In the genomic region with DNA sequence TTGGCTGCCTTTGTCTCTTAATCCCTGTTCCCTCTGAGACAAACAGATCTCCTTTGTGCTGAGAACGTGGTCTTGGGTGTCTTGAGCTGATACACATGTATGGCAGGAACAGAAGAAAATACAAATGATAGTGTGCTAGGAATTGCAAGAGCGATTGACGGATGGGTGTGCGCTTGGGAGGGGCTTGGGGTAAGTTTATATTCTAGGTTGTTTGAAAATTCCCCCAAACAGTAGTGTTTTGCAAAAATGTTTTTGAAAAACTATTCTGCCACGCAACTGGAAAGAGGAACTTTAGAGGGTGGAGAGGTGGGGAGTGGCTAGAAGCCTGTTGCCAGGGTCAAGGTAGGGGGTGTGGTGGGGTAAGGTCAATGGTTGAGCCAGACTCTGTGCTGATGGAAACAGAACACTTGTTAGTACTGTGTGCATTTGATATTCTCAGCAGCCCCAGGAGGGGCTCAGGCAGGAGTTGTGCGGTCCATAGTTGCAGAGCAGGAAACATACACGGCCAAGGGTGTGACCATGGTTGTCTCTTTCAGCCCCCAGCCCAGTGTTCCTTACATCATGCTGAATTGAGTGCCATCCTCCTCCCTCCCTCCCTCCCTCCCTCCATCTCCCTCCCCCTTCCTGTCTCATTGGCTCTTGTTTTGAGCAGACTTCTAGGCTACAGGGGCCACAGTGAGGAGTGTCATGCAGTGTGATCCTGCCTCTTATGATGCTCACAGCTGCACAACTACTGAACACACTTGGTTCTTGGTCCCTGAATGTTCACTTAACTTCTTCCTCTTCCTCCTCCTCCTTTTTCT, we compare ENCODE assay signal across 29 mouse cellular contexts.
DNase-seq lines count a peak whose midpoint lies in the region; ATAC-seq lines count a peak whose summit lies in the region.
"Had no signal": no experiment of that assay in that cellular context is flagged by ENCODE, and none has a peak within 500 bp of the region (broad histone marks: within the 10 kb centered on the region; RNA-seq: fewer than 3 reads in every experiment).

No protein-coding gene starts in this region.

- DNase-seq in heart, adult 18-20 months: no peak
- DNase-seq in kidney, postnatal 4 days: no peak
- DNase-seq in A20 (ENCODE audit: low read depth, low spot score): peak; percentile 80
- DNase-seq in gastrocnemius, adult 18-20 months (ENCODE audit: low spot score): no peak
- DNase-seq: adrenal gland, adult 8-10 months; cerebellum, adult 11-12 months; cerebellum, postnatal 10 days; gastrocnemius, adult 2 months; kidney, adult 8-10 months; kidney, postnatal 36 days; lung, postnatal 10 days; retina, postnatal 1 day; right cerebral cortex, postnatal 25 days had no signal

- no peak overlapping the region for H3K4me3 ChIP-seq in heart, embryonic 11.5 days (ENCODE audit: low read depth, low read length)
- no peak overlapping the region for H3K4me3 ChIP-seq in kidney, embryonic 16.5 days (ENCODE audit: low read length)
- no peak overlapping the region for H3K4me3 ChIP-seq in limb, embryonic 13.5 days
- H3K4me3 ChIP-seq: embryonic facial prominence, embryonic 13.5 days; erythroblast, embryonic 14.5 days; forebrain, embryonic 12.5 days; gastrocnemius, adult 2 months; heart, embryonic 10.5 days; hindbrain, embryonic 15.5 days; intestine, embryonic 15.5 days; midbrain, embryonic 13.5 days had no signal

- H3K4me2 ChIP-seq in heart, embryonic 11.5 days: no peak overlapping the region
- no peak overlapping the region for H3K4me2 ChIP-seq in kidney, embryonic 16.5 days (replicated peaks; ENCODE audit: low read depth, low read length)
- H3K4me2 ChIP-seq in limb, embryonic 13.5 days (replicated peaks): no peak overlapping the region
- H3K4me2 ChIP-seq: embryonic facial prominence, embryonic 13.5 days; forebrain, embryonic 12.5 days; hindbrain, embryonic 15.5 days; intestine, embryonic 15.5 days; midbrain, embryonic 13.5 days had no signal

- no peaks in the 10 kb centered on the region for H3K9me3 ChIP-seq in heart, embryonic 11.5 days (replicated peaks; ENCODE audit: control insufficient read depth, low read length)
- H3K9me3 ChIP-seq in kidney, embryonic 16.5 days (ENCODE audit: low read length): no peaks in the 10 kb centered on the region
- H3K9me3 ChIP-seq in limb, embryonic 13.5 days: no peaks in the 10 kb centered on the region
- H3K9me3 ChIP-seq: embryonic facial prominence, embryonic 13.5 days; forebrain, embryonic 12.5 days; G1E; heart, embryonic 10.5 days; hindbrain, embryonic 15.5 days; intestine, embryonic 15.5 days; midbrain, embryonic 13.5 days had no signal

- H3K27me3 ChIP-seq in heart, embryonic 11.5 days (ENCODE audit: control insufficient read depth, insufficient read depth, low read length): no peaks in the 10 kb centered on the region
- no peaks in the 10 kb centered on the region for H3K27me3 ChIP-seq in kidney, embryonic 16.5 days (ENCODE audit: insufficient read depth, low read length)
- H3K27me3 ChIP-seq in limb, embryonic 13.5 days: no peaks in the 10 kb centered on the region
- H3K27me3 ChIP-seq: CH12.LX; embryonic facial prominence, embryonic 13.5 days; forebrain, embryonic 12.5 days; hindbrain, embryonic 15.5 days; intestine, embryonic 15.5 days; midbrain, embryonic 13.5 days; Patski had no signal

- H3K27ac ChIP-seq in heart, embryonic 11.5 days (ENCODE audit: low read depth, low read length): no peak overlapping the region
- no peak overlapping the region for H3K27ac ChIP-seq in kidney, embryonic 16.5 days (ENCODE audit: low read length)
- H3K27ac ChIP-seq in limb, embryonic 13.5 days: no peak overlapping the region
- H3K27ac ChIP-seq: embryonic facial prominence, embryonic 13.5 days; forebrain, embryonic 12.5 days; gastrocnemius, adult 2 months; heart, embryonic 10.5 days; hindbrain, embryonic 15.5 days; intestine, embryonic 15.5 days; midbrain, embryonic 13.5 days; stomach, postnatal 0 days had no signal

- 71% methylated on average over 7 of the region's 7 CpGs for WGBS in heart, embryonic 11.5 days (ENCODE audit: insufficient replicate concordance)
- WGBS in kidney, embryonic 16.5 days: 73% methylated on average over 7 of the region's 7 CpGs
- WGBS in limb, embryonic 13.5 days: 57% methylated on average over 7 of the region's 7 CpGs

- no peaks in the 10 kb centered on the region for H3K4me1 ChIP-seq in heart, embryonic 11.5 days (ENCODE audit: control insufficient read depth, insufficient read depth, low read length)
- H3K4me1 ChIP-seq in kidney, embryonic 16.5 days (ENCODE audit: insufficient read depth, low read length): no peaks in the 10 kb centered on the region
- no peaks in the 10 kb centered on the region for H3K4me1 ChIP-seq in limb, embryonic 13.5 days
- H3K4me1 ChIP-seq: embryonic facial prominence, embryonic 13.5 days; forebrain, embryonic 12.5 days; heart, embryonic 10.5 days; hindbrain, embryonic 15.5 days; intestine, embryonic 15.5 days; midbrain, embryonic 13.5 days had no signal

- H3K36me3 ChIP-seq in heart, embryonic 11.5 days (ENCODE audit: control insufficient read depth, insufficient read depth, low read length): no peaks in the 10 kb centered on the region
- H3K36me3 ChIP-seq in kidney, embryonic 16.5 days (ENCODE audit: insufficient read depth, low read length): no peaks in the 10 kb centered on the region
- H3K36me3 ChIP-seq in limb, embryonic 13.5 days: no peaks in the 10 kb centered on the region
- H3K36me3 ChIP-seq: embryonic facial prominence, embryonic 13.5 days; forebrain, embryonic 12.5 days; G1E; heart, embryonic 10.5 days; hindbrain, embryonic 15.5 days; intestine, embryonic 15.5 days; midbrain, embryonic 13.5 days had no signal

- H3K9ac ChIP-seq in heart, embryonic 11.5 days (ENCODE audit: low read depth, low read length): no peak overlapping the region
- H3K9ac ChIP-seq in kidney, embryonic 16.5 days (replicated peaks; ENCODE audit: low read length): no peak overlapping the region
- no peak overlapping the region for H3K9ac ChIP-seq in limb, embryonic 13.5 days
- H3K9ac ChIP-seq: embryonic facial prominence, embryonic 13.5 days; forebrain, embryonic 12.5 days; hindbrain, embryonic 15.5 days; intestine, embryonic 15.5 days; midbrain, embryonic 13.5 days had no signal

- ATAC-seq in heart, embryonic 11.5 days (replicated peaks; ENCODE audit: insufficient number of reproducible peaks, low FRiP score, low TSS enrichment): 0 out of 2 replicates have a peak, but pooled peaks have one; percentile 35
- ATAC-seq in kidney, embryonic 16.5 days (ENCODE audit: low FRiP score, low TSS enrichment): 0 out of 2 replicates have a peak, but pooled peaks have one; percentile 15
- 0 out of 2 replicates have a peak, but pooled peaks have one; percentile 48 for ATAC-seq in limb, embryonic 13.5 days (ENCODE audit: low FRiP score, low read depth)
- ATAC-seq in CD4-positive, CD25-positive, alpha-beta regulatory T cell, adult 4 months: no peak
- ATAC-seq: activated CD4-positive, CD25-positive, alpha-beta regulatory T cell, adult 4 months; intestine, embryonic 15.5 days; midbrain, embryonic 13.5 days; Patski had no signal
